Mouse (Mus musculus): ENCODE measurements at regions not wholly inside any gene's neighbourhood (a gene's known extent, or its start where the extent isn't known, plus 50 kb on each side); places are given as distances from the start of the nearest gene placed in this dataset.

DNA sequence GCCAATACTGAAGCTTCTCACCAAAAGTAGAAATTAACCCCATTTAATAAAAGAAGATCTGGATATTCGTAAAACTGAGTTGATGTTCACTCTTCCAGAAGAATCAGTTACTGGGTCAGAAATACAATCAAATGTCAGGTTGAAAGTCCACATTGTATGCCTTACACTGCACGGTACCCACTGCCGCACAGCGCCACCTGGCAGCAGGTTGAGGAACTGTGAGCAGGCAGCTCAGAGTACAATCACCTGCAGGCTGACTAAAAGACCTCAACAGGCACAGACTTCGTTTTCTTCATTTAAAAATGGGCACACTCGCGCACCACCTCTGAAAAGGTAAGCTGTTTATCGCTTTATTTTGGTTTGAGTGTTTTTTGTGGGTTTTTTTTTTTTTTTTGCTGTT lies 341.8 kb upstream of the Mms22l start:
- DNase-seq, result peak; percentile 7

DNA sequence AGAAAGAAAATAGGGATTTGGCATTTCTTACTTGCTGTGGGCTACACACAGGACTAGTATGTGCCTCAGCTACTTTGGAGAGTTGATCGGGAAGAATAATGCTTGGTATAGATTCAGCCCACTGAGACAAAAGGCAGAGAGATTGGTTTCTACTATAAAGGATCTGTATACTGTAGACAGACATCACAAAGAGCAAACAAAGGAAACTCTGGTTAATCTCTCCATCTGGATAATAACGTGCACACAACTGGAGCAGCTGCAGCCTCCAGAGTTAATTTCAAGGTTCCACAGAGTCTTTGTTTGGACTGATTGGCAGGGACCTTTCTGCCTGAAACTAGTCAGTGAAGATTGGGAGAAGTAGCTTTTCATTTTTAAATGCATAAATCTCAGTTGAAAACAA lies 322.5 kb upstream of the Mms22l start:
- no peak for DNase-seq

DNA sequence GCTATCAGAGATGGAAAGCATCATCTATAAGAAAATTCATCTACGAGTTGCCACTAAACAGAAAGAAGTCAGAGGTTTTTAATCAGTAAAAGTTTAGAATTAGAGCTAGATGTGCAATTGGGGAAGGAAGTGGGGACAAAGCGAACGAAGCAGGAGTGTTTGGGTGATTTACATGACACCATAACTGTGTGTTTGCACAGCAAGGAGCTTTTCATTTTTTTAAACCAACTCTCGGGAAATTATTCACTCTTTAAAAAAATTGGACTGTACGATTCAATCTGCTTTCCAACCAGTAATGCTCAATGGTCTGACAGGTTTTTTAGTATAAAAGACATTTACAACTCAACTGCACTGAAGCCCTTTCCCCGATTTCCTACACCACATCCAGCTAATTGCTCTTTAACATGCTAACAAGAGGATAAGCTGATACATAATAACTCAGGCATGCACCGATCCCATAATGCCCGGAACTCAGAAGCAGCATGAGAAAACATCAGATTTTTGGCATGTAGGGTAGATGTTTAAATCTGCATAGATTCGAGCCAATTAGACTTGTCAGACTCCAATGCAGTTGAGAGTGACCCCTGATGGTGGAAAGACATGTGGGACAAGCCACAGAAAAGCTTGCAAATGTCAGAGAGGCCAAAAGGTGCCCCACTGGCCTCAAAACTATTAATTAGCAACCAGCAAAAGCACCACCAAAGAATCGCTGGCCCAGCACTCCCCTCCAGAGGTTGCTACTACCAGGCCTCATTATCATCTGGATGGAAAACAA lies 282.8 kb upstream of the Mms22l start:
- DNase-seq, result no peak

DNA sequence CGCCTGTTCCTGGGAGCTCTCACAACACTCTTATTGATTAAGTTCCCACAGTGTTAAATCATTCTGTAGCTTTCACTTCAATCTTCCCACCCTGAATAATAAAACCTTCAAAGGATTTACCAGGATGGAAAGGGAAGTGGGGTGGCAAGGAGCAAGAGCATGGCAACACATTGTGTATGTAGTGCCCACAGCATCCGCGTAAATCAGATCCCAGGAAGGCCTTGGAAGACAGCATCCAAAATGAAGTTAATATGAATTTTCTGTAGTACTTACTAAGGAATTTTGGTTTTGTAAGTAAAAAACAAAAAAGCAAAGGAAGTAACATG lies 282.3 kb upstream of the Mms22l start:
- DNase-seq, result no peak

DNA sequence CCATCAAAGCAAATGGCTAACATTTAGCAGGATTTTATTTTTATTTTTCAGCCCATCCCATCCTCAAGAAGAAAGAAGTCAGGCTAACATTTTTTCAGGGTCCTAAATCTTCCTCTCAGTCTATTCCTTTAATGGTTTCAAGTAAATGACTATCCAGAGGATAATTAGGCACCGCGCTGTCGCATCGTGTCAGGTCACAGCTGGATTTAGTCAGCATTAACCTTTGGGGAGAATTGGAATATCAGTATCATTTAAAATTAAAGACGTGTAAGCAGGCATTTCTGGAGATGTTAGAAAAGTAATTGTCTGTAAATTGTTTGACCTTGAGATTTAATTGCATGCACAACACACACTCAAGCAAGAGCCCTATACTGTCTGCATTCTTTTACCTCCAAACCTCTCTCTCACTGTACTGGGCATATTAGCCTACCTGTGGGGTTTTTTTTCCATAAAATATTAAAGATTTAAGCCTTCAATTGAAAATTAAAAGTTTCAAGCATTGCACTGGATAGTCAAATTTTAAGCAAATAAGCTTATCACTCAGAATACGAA lies 277.8 kb upstream of the Mms22l start:
- no peak for DNase-seq

DNA sequence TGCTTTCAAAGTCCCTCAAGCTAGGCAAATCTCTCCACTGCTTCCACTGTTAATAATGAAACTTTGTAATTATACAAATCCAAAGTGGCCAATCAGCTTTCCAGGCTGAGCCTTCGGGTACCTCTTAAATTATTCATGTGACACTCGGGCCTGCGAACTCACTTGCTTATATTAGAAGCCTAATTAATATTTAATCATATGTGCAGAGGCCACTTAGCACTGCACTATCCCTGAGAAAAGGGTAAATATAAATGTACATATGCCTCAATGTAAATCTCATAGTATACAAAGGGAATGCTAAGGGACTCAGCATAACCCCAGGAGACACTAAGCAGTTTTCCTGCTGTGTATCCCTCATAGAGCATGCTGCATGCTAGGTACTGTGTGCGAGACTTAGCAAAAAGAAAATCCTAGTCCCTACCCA lies 277.2 kb upstream of the Mms22l start:
- DNase-seq, result no peak

DNA sequence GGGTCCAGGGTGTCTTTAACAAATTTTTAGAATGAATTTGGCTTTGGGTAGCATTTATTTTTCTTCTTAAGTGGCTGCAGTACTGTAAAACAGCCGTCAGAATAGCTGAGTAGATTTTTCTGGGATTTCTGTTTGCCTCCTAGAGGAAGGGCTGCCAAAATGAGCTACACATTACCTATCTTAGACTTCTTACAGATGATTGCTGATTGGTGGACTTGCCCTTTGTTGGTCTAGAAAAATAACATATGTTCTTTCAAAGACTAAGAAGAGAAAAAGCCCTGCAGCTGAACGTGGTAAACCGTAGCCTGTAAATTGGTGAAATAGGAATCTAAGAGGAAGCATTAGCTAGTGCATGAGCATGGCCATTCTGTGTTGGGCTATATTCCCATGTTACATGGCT lies 276.7 kb upstream of the Mms22l start:
- no peak for DNase-seq

DNA sequence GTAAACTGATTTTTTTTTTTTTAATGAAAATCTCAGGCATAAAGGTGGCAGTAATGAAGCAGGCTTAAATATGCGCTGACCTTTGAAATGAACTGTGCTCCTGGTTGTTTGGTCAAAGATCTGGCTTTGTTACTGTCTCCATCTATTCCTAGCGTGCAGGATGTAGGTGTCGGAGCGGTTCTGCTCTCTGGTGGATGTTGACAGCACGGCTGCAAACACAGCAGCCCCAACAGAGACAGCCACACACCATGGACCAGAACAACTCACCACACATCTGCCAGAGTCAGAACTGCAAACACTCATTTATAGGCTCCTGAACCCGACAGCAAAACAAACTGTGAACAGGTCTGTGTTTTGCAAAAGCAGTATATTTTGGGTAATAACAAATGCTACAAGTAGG lies 251.1 kb upstream of the Mms22l start:
- no peak for DNase-seq

DNA sequence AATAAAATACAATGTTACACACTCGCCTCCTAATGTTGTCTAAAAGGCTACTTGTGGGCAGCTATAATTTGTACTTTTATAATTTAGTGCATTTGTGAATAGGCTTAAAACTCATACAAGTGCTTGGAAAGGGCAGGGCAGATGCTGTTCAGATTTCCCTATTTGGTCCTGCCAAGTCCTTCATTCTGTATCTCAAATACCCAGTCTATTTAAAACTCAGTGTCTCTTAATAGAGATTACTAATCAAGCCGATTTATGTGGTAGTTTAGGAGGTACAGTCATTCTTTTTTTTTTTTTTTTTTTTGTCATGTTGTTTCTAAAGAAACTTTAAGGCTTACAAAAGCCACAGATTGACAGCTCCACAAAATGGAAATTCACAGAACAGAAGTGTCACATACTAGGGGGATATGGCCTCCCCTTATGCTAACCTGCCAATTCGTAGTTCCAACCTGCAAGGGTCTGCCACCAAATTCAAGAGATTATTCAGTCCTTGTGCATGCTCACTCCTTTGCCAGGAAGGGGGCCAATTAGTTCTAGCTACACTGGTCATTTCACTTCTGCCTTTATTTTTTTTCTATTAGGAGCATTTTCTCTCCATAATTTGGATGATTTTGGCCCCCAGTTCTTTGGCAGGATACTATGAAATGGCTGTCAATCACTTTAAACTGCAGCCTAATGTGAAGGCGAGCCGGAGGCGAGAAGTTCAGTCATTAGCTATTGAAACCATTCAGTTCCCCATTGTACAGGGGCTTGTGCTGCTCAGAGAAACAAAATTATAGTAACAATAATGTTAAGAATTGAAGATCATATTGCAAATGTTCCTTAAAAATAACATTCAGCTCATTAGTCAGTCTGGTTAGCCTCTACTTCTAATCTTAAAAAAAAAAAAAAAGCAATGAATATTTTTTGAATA lies 247.9 kb upstream of the Mms22l start:
- DNase-seq, result no peak

DNA sequence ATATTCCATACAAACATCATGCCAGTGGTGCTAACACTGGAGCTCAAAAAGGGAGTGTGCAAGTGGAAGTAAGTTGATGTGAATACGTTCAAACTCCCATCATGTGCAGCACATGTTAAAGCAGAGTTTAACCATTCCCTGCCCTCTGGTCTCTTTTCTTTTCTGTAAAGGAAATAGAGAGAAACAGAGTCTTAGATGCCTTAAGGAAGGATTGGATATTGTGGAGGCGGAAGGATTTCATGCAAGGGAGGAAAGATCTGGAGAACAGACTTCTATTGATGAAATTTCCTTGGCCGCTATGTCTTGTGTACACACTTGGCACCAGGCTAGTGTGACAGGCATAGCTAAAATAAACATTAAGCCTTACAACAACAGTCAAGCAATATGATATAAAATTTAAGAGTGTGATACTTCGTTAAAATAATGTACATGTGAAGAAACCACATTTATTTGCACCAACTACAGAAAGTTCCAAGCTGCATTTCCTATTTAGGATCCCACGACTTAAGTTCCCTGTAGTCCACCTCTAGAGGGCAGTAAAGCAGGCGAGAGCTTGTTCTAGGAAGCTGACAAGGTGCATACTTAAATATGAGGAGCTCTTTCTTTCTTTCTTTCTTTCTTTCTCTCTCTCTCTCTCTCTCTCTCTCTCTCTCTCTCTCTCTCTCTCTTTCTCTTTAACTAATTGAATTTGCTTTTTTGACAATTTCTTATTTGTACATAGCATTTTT lies 246.8 kb upstream of the Mms22l start:
- DNase-seq, result no peak

DNA sequence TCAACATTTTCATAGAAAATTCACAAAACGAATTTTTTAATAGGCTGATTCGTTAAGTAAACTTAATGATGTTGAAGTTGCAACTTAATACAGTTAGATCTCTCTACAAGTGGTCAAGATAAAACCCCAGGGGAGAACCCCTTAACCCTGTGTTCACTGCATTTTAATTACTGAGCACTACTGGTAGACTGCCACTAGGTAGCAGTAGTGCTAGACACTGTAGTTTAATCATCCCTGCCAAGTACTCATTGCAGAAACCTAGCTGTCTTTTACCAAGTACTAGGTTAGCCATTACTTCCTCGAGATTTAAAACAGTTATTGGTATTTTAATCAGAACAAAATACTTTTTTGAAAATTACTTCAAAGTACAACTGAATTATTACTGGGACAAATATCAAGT lies 218.1 kb upstream of the Mms22l start:
- DNase-seq, result no peak

Data from cerebellum, adult 9-11 months (tissue).